Mouse (Mus musculus) B cell, adult 67 days (primary cell): ENCODE measurements around the gene Il13ra1. TPM values are rescaled to one million over a fixed set of nuclear protein-coding genes. Genes with fewer than 3 reads are reported as not detected.

Source experiments
- total RNA-seq, 2 experiments: library from RNA; stranded (reverse); gene quantifications; 4 replicates each; pipeline ENCODE4 v1.2.4; 2023

Gene Il13ra1
- under 1 TPM; 0.15 to 0.41 TPM for total RNA-seq

GRCm38 (mm10) chrX:36111622-36112421 lies at the start of gene Il13ra1:
Gene Il13ra1, plus strand, starts transcription at chrX:36112110.

GRCm38 (mm10) chrX:36195736-36196525 lies 84.0 kb downstream of the Il13ra1 start, which contains the start of gene Zcchc12:
Gene Zcchc12, plus strand, starts transcription at chrX:36195904.

Other genes starting within 250 kb of the Il13ra1 start
- gene Dock11, start 223.3 kb upstream of the Il13ra1 start, total RNA-seq = 100 to 1,000 TPM; 134 to 139 TPM
- not detected for gene Zcchc12, start 83.8 kb downstream of the Il13ra1 start, total RNA-seq
- gene Lonrf3, start 216.2 kb downstream of the Il13ra1 start, total RNA-seq = under 1 TPM; 0.23 to 0.33 TPM